Mouse (Mus musculus): ENCODE data around the gene Gstt2. TPM values are rescaled to one million over a fixed set of nuclear protein-coding genes. Genes with fewer than 3 reads are reported as not detected.
"Not testable (repeated sequence)": the region's sequence is repeated elsewhere in the genome, so short reads cannot be mapped to it uniquely, and the experiment has no call there.

The Gstt2 gene
- polyA plus RNA-seq, 1 experiment from 2014 or later: 4.3 TPM

- H3K27ac ChIP-seq (ENCODE audit: low read depth, low read length): no peak overlapping the region
- no peak overlapping the region for H3K9ac ChIP-seq (replicated peaks; ENCODE audit: low read depth, low read length)
- H3K27me3 ChIP-seq (ENCODE audit: control insufficient read depth, insufficient read depth, low read length): no peaks in the 10 kb centered on the region
- no peak overlapping the region for H3K4me3 ChIP-seq (ENCODE audit: low read depth, low read length)
- no peak for ATAC-seq (ENCODE audit: low read depth)
- no peaks in the 10 kb centered on the region for H3K9me3 ChIP-seq (ENCODE audit: control insufficient read depth, low read length)
- WGBS: 30% methylated on average over 3 of the region's 3 CpGs
- 0 out of 2 replicates have a peak, but pooled peaks cover 3% of the 10 kb centered on the region for H3K4me1 ChIP-seq (ENCODE audit: control insufficient read depth, insufficient read depth, low read length)
- no peaks in the 10 kb centered on the region for H3K36me3 ChIP-seq (ENCODE audit: control insufficient read depth, insufficient read depth, low read length)
- no peak overlapping the region for H3K4me2 ChIP-seq (ENCODE audit: low read depth, low read length)
These were observed 11.2 kb upstream of the Gstt2 start for GRCm38 (mm10) chr10:75848382-75848781.

GRCm38 (mm10) chr10:75845306-75845930 is 8.2 kb upstream of the Gstt2 start:
- WGBS: 83% methylated on average over 6 of the region's 6 CpGs
- H3K4me2 ChIP-seq (ENCODE audit: low read depth, low read length): no peak overlapping the region
- ATAC-seq (ENCODE audit: low read depth): no peak
- no peaks in the 10 kb centered on the region for H3K36me3 ChIP-seq (ENCODE audit: control insufficient read depth, insufficient read depth, low read length)
- H3K9ac ChIP-seq (replicated peaks; ENCODE audit: low read depth, low read length): no peak overlapping the region
- H3K4me1 ChIP-seq (ENCODE audit: control insufficient read depth, insufficient read depth, low read length): no peaks in the 10 kb centered on the region
- no peaks in the 10 kb centered on the region for H3K27me3 ChIP-seq (ENCODE audit: control insufficient read depth, insufficient read depth, low read length)
- no peak overlapping the region for H3K4me3 ChIP-seq (ENCODE audit: low read depth, low read length)
- H3K9me3 ChIP-seq (ENCODE audit: control insufficient read depth, low read length): no peaks in the 10 kb centered on the region
- no peak overlapping the region for H3K27ac ChIP-seq (ENCODE audit: low read depth, low read length)

GRCm38 (mm10) chr10:75844800-75845199 is 7.6 kb upstream of the Gstt2 start:
- Histone ChIP-seq H3K36me3 (ENCODE audit: control insufficient read depth, insufficient read depth, low read length) (no peaks in the 10 kb centered on the region), H3K4me3 (ENCODE audit: low read depth, low read length) (no peak overlapping the region), H3K9ac (replicated peaks; ENCODE audit: low read depth, low read length) (no peak overlapping the region), H3K4me1 (ENCODE audit: control insufficient read depth, insufficient read depth, low read length) (no peaks in the 10 kb centered on the region), H3K27ac (ENCODE audit: low read depth, low read length) (no peak overlapping the region), H3K27me3 (ENCODE audit: control insufficient read depth, insufficient read depth, low read length) (no peaks in the 10 kb centered on the region), H3K9me3 (ENCODE audit: control insufficient read depth, low read length) (no peaks in the 10 kb centered on the region), H3K4me2 (ENCODE audit: low read depth, low read length) (no peak overlapping the region)
- no peak for ATAC-seq (ENCODE audit: low read depth)
- 61% methylated on average over 1 of the region's 1 CpGs for WGBS

GRCm38 (mm10) chr10:75843898-75844297 is 6.7 kb upstream of the Gstt2 start:
- not testable (repeated sequence) for H3K4me2 ChIP-seq (ENCODE audit: low read depth, low read length); ATAC-seq (ENCODE audit: low read depth); H3K36me3 ChIP-seq (ENCODE audit: control insufficient read depth, insufficient read depth, low read length); H3K4me1 ChIP-seq (ENCODE audit: control insufficient read depth, insufficient read depth, low read length); H3K27me3 ChIP-seq (ENCODE audit: control insufficient read depth, insufficient read depth, low read length); H3K9ac ChIP-seq (replicated peaks; ENCODE audit: low read depth, low read length); H3K27ac ChIP-seq (ENCODE audit: low read depth, low read length); H3K9me3 ChIP-seq (ENCODE audit: control insufficient read depth, low read length); H3K4me3 ChIP-seq (ENCODE audit: low read depth, low read length)
- 80% methylated on average over 6 of the region's 6 CpGs for WGBS

GRCm38 (mm10) chr10:75839092-75839491 is 1.9 kb upstream of the Gstt2 start:
- H3K9me3 ChIP-seq (ENCODE audit: control insufficient read depth, low read length): no peaks in the 10 kb centered on the region
- H3K9ac ChIP-seq (replicated peaks; ENCODE audit: low read depth, low read length): no peak overlapping the region
- no peak for ATAC-seq (ENCODE audit: low read depth)
- no peak overlapping the region for H3K4me3 ChIP-seq (ENCODE audit: low read depth, low read length)
- 90% methylated on average over 10 of the region's 10 CpGs for WGBS
- peaks cover 14% of the 10 kb centered on the region for H3K4me1 ChIP-seq (ENCODE audit: control insufficient read depth, insufficient read depth, low read length)
- H3K36me3 ChIP-seq (ENCODE audit: control insufficient read depth, insufficient read depth, low read length): no peaks in the 10 kb centered on the region
- no peak overlapping the region for H3K4me2 ChIP-seq (ENCODE audit: low read depth, low read length)
- no peaks in the 10 kb centered on the region; the same call in 1 of the 2 replicates for H3K27me3 ChIP-seq (ENCODE audit: control insufficient read depth, insufficient read depth, low read length)
- H3K27ac ChIP-seq (ENCODE audit: low read depth, low read length): no peak overlapping the region

- no peak for ATAC-seq (ENCODE audit: low read depth)
These were observed 1.3 kb downstream of the Gstt2 start for GRCm38 (mm10) chr10:75835761-75836531.

GRCm38 (mm10) chr10:75835307-75835706 is 1.9 kb downstream of the Gstt2 start:
- ATAC-seq (ENCODE audit: low read depth): 0 out of 2 replicates have a peak, but pooled peaks have one; percentile 19
- H3K4me3 ChIP-seq (ENCODE audit: low read depth, low read length): 0 out of 2 replicates have a peak overlapping the region, but pooled peaks have one; percentile 2
- H3K9me3 ChIP-seq (ENCODE audit: control insufficient read depth, low read length): no peaks in the 10 kb centered on the region
- peak overlapping the region; percentile 51 for H3K4me2 ChIP-seq (ENCODE audit: low read depth, low read length)
- 3% methylated on average over 10 of the region's 10 CpGs for WGBS
- no peaks in the 10 kb centered on the region for H3K36me3 ChIP-seq (ENCODE audit: control insufficient read depth, insufficient read depth, low read length)
- H3K27me3 ChIP-seq (ENCODE audit: control insufficient read depth, insufficient read depth, low read length): peaks cover 2% of the 10 kb centered on the region; the same call in 1 of the 2 replicates
- no peak overlapping the region for H3K27ac ChIP-seq (ENCODE audit: low read depth, low read length)
- peaks cover 14% of the 10 kb centered on the region for H3K4me1 ChIP-seq (ENCODE audit: control insufficient read depth, insufficient read depth, low read length)
- H3K9ac ChIP-seq (replicated peaks; ENCODE audit: low read depth, low read length): no peak overlapping the region

More at GRCm38 (mm10) chr10:75835761-75836531, 1.3 kb downstream of the Gstt2 start:
- Histone ChIP-seq H3K9ac (replicated peaks; ENCODE audit: low read depth, low read length) (no peak overlapping the region), H3K9me3 (ENCODE audit: control insufficient read depth, low read length) (no peaks in the 10 kb centered on the region), H3K36me3 (ENCODE audit: control insufficient read depth, insufficient read depth, low read length) (no peaks in the 10 kb centered on the region), H3K4me2 (ENCODE audit: low read depth, low read length) (peak overlapping the region; percentile 51), H3K4me3 (ENCODE audit: low read depth, low read length) (0 out of 2 replicates have a peak overlapping the region, but pooled peaks have one; percentile 2), H3K27me3 (ENCODE audit: control insufficient read depth, insufficient read depth, low read length) (peaks cover 2% of the 10 kb centered on the region; the same call in 1 of the 2 replicates), H3K27ac (ENCODE audit: low read depth, low read length) (no peak overlapping the region), H3K4me1 (ENCODE audit: control insufficient read depth, insufficient read depth, low read length) (peaks cover 14% of the 10 kb centered on the region)
- WGBS: 18% methylated on average over 9 of the region's 10 CpGs

GRCm38 (mm10) chr10:75834721-75835120 is 2.5 kb downstream of the Gstt2 start:
- Histone ChIP-seq H3K4me3 (ENCODE audit: low read depth, low read length) (peak overlapping the region; percentile 30), H3K9ac (replicated peaks; ENCODE audit: low read depth, low read length) (no peak overlapping the region), H3K4me1 (ENCODE audit: control insufficient read depth, insufficient read depth, low read length) (peaks cover 14% of the 10 kb centered on the region), H3K36me3 (ENCODE audit: control insufficient read depth, insufficient read depth, low read length) (no peaks in the 10 kb centered on the region), H3K27ac (ENCODE audit: low read depth, low read length) (no peak overlapping the region), H3K9me3 (ENCODE audit: control insufficient read depth, low read length) (no peaks in the 10 kb centered on the region), H3K27me3 (ENCODE audit: control insufficient read depth, insufficient read depth, low read length) (peaks cover 2% of the 10 kb centered on the region; the same call in 1 of the 2 replicates), H3K4me2 (ENCODE audit: low read depth, low read length) (peak overlapping the region; percentile 51)
- 14% methylated on average over 9 of the region's 9 CpGs for WGBS
- no peak for ATAC-seq (ENCODE audit: low read depth)

GRCm38 (mm10) chr10:75834250-75834649 is 3.0 kb downstream of the Gstt2 start:
- H3K27ac ChIP-seq (ENCODE audit: low read depth, low read length): no peak overlapping the region
- H3K36me3 ChIP-seq (ENCODE audit: control insufficient read depth, insufficient read depth, low read length): no peaks in the 10 kb centered on the region
- H3K4me1 ChIP-seq (ENCODE audit: control insufficient read depth, insufficient read depth, low read length): peaks cover 14% of the 10 kb centered on the region
- H3K9me3 ChIP-seq (ENCODE audit: control insufficient read depth, low read length): no peaks in the 10 kb centered on the region
- ATAC-seq (ENCODE audit: low read depth): no peak
- H3K4me3 ChIP-seq (ENCODE audit: low read depth, low read length): peak overlapping the region; percentile 30
- 3% methylated on average over 21 of the region's 21 CpGs for WGBS
- H3K27me3 ChIP-seq (ENCODE audit: control insufficient read depth, insufficient read depth, low read length): peaks cover 2% of the 10 kb centered on the region; the same call in 1 of the 2 replicates
- H3K4me2 ChIP-seq (ENCODE audit: low read depth, low read length): peak overlapping the region; percentile 51
- no peak overlapping the region; the same call in 1 of the 2 replicates for H3K9ac ChIP-seq (replicated peaks; ENCODE audit: low read depth, low read length)
